Mouse (Mus musculus) liver, embryonic 14.5 days (tissue): ENCODE data around the gene Nwd1.

Experiments used
- CTCF ChIP-seq: IDR thresholded peaks from 2 replicates; pipeline ENCODE4 v1.5.1; 2016; ENCODE audit warnings: antibody characterized with exemption, low read depth, control low read depth
- EP300 ChIP-seq: IDR thresholded peaks from 2 replicates; pipeline ENCODE4 v1.6.1; 2016; ENCODE audit warnings: antibody characterized with exemption, low read depth

GRCm38 (mm10) chr8:72672802-72673201, 26.3 kb downstream of the Nwd1 start:
- peak; percentile 29; the same call in 1 of the 2 replicates for TF ChIP-seq CTCF
- TF ChIP-seq EP300: no peak
